Mouse (Mus musculus): ENCODE measurements around the gene Lancl3.
"Not testable (repeated sequence)": the region's sequence is repeated elsewhere in the genome, so short reads cannot be mapped to it uniquely, and the experiment has no call there.

Lancl3 gene

DNA sequence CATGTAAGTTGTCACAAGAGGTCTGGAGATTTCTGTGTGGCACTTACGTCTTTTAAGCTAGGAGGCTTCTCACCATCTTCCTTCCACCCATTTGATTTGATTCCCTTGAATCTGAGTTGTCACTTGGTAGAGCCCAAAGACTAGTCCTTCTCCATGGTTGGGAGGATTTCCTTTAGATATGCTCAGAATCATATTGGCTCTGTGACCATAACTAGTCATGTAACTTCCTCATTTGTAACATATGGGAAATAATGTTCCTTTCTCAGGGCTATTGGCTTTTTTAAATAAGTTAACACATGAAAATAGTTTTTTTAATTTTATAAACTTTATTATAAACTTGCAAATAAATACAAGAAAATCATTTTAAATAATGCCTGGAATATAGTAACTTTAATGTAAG, 59.6 kb downstream of the Lancl3 start:
- DNase-seq (ENCODE audit: low spot score in 2 of 2) = no peak

DNA sequence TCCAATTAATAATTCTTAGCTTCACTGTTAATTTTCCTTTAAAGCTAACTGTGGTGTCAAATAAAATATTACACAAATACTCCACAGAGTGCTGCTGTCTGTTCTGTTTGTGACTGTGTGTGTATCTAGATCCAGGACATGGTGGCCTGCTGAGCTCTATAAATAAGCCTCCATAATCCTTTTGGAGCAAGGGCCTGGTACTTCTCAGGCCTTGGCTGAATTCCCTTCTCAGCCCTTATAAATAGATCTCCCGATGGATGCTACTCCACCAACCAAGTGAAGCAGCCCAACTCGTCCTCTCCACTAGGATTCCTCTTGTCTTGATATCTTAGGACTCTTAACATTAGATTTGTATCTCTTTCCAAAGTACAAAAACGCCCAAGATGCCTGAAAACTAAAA, 71.4 kb downstream of the Lancl3 start:
- no peak for DNase-seq (ENCODE audit: low spot score in 2 of 2)

- DNase-seq (ENCODE audit: low spot score in 2 of 2) = no peak
Observed at GRCm38 (mm10) chrX:9271947-9272459, 72.3 kb downstream of the Lancl3 start.

- peak; percentile 64 to 78 for DNase-seq (ENCODE audit: low spot score in 2 of 2)
Observed at GRCm38 (mm10) chrX:9272460-9273361, 73.0 kb downstream of the Lancl3 start, which contains the start of gene Xk. TSS of gene Xk (plus strand) at chrX:9272756.

DNA sequence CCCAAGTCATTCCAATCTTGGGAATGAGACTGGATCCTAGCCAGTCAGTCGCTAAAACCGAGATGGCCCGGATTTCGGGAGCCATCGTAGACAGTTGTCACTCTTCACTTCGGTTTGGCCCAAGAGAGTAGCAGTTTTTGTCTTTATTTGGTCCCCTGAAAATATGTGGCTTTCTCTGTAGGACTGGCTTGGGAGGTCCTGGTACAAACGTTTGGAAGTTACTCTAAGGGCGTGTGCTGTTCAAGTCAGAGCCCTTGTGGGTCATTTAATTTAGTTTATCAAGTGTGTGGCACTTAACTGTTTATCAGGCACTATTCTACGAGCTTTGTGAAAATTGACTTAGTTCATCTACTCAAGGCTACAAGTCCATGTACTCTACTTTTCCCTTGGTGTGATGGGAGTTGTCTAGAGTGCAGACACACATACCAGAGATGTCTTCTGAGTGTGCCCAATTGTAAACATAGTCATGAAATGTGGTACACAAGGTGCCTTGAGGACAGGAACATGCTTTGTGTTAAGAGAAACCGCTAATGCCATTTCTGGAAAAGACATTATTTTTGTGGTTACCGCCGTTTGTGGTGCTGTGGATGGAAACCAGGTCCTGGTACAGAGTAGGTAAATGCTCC, 73.8 kb downstream of the Lancl3 start:
- DNase-seq (ENCODE audit: low spot score in 2 of 2) = no peak

GRCm38 (mm10) chrX:9274321-9274720, 74.6 kb downstream of the Lancl3 start:
- DNase-seq (ENCODE audit: low spot score in 2 of 2) = peak in 1 of 2 experiments; percentile 22

DNA sequence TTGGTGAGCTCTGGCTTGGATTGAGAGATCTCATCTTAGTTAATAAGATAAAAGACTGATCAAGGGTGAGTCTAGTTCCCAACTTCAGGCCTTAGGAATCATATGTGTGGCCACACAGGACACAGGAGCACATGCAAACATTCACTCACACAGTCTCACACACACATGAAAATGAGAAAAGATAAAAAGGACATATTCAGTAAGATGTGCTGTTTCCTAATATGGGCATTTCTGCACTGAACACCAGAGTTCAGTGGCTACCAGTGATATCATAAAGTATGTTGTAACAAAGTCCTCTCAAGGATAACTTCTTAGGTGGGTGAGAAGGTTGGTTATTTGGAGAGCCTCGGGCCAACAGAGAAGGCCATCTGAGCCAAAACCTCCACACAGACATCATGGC, 83.8 kb downstream of the Lancl3 start, which contains the start of gene H2al1m:
Gene H2al1m, plus strand, starts transcription at position 301 of the 400 bp plus-strand sequence.
- DNase-seq (ENCODE audit: low spot score in 2 of 2) = not testable (repeated sequence)

DNA sequence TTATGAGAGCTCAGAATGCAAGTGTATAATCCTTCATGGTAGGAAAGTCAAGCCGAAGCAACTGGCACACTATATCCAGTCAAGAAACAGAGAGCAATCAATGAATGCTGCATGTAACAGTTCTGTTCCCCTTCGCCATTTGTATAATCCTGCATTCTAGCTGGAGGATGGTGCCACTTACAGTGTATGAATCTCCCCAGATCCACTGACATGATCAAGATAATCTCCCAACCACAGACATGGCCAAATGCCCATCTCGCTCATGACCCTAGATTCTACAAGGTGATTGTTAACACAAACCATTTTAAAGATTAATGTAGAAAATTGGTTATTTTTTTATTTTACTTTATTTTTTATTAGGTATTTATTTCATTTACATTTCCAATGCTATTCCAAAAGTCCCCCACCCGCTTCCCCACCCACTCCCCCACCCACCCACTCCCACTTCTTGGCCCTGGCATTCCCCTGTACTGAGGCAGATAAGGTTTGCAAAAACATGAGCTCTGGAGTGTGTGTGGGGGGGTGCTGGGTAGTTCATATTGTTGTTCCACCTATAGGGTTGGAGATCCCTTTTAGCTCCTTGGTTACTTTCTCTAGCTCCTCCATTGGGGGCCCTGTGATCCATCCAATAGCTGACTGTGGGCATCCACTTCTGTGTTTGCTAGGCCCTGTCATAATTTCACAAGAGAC, 93.6 kb downstream of the Lancl3 start:
- DNase-seq (ENCODE audit: low spot score in 2 of 2) = not testable (repeated sequence)

- DNase-seq (ENCODE audit: low spot score in 2 of 2) = peak; percentile 37 to 59
Observed at GRCm38 (mm10) chrX:9298413-9298864, 98.7 kb downstream of the Lancl3 start.

DNA sequence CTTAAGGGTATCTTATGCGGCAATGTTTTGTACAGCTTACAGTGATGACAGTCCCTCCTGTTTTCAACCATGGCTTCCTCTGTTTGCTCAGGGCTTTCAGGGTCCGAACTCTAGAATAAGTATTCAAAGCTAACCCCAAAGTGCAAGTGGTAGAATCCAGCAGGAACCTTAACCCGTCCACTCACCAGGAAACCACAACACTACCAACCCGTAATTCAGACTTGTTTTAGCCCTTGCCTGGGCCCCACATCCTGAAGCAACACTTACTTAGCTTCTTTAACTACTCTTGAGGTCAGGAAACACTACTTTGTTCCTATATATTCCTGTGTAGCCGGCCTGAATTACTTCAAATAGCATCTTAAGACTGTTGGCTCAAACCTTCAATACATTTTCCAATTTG, 103.1 kb downstream of the Lancl3 start:
- no peak for DNase-seq (ENCODE audit: low spot score in 2 of 2)

GRCm38 (mm10) chrX:9303455-9303854, 103.8 kb downstream of the Lancl3 start:
- no peak for DNase-seq (ENCODE audit: low spot score in 2 of 2)

DNA sequence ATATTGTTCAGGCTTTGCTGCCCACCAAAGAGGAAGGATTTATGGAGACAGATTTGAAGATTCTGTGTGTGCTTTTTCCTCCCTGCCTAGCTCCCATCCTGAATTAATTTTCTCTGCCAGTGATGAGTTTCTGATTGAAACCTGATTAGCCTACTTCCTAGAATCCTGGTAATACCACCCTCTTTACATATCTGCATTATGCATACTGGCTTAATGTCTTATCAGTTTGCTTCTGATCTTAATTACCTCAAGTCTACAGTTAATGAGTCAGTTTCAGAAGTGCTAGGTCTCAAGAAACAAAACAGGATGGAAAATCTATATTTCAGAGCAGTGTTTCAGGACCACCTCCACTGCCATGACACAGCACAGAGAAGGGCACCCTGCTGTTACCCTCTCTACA, 116.8 kb downstream of the Lancl3 start:
- DNase-seq (ENCODE audit: low spot score in 2 of 2) = not testable (repeated sequence)

Measured in spleen, postnatal 10 days (tissue).